Mouse (Mus musculus): Measurements from ENCODE around the gene Tcf7l1. TPM values are rescaled to one million over a fixed set of nuclear protein-coding genes. Genes with fewer than 3 reads are reported as not detected.

Tcf7l1 gene
- polyA plus RNA-seq, 1 experiment from 2014 or later: 5.3 TPM

DNA sequence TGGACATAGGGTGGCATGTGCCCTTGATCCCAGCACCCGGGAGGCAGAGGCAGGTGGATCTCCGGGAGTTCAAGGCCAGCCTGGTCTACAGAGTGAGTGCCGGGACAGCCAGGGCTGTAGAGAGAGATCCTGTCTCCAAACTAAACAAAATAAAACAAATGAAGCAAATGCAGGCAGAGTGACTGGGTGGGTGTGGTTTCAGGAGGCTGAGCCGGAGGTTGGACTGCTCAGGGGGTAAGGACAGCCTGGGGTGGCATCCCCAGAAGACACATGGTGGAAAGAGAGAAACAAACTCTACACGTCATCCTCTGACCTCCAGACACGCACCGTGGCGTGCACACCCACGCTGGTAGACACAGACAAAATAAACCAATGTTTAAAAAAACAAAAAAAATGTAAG is 24.4 kb upstream of the Tcf7l1 start:
- H3K27ac ChIP-seq (ENCODE audit: low read length): no peak overlapping the region
- WGBS (ENCODE audit: insufficient replicate concordance): 62% methylated on average over 9 of the region's 9 CpGs
- no peaks in the 10 kb centered on the region; the same call in 1 of the 2 replicates for H3K4me1 ChIP-seq (ENCODE audit: control insufficient read depth, low read depth, low read length)
- no peak overlapping the region for H3K4me3 ChIP-seq (ENCODE audit: low read depth, low read length)
- ATAC-seq (ENCODE audit: low read depth): no peak
- H3K9ac ChIP-seq (ENCODE audit: low read depth, low read length): no peak overlapping the region
- no peak overlapping the region for H3K4me2 ChIP-seq (ENCODE audit: low read depth, low read length)
- no peaks in the 10 kb centered on the region for H3K9me3 ChIP-seq (replicated peaks; ENCODE audit: control insufficient read depth, low read length)
- no peaks in the 10 kb centered on the region for H3K36me3 ChIP-seq (ENCODE audit: control insufficient read depth, insufficient read depth)
- no peaks in the 10 kb centered on the region for H3K27me3 ChIP-seq (ENCODE audit: control insufficient read depth, insufficient read depth, low read depth, low read length)

DNA sequence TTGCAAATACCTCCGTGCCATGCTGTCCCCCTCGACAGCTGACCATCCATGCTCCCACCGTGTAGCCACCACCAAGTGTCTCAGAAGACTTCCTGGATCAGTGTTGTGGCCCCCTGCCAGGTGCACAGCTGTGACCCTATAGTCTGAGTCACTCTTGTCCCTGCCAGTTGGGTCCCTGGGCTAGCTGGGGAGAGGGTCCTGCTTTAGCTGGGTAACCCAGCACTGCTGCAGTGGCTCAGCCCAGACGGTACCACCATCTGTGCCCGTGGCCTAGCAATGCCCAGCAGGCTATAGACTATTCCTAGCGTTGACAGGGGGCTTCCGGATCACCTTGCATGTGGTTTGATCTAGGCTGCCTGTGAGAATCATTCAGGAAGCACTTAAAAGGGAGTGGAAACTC is 21.2 kb upstream of the Tcf7l1 start:
- Histone ChIP-seq H3K4me2 (ENCODE audit: low read depth, low read length) (no peak overlapping the region), H3K27me3 (ENCODE audit: control insufficient read depth, insufficient read depth, low read depth, low read length) (no peaks in the 10 kb centered on the region), H3K4me1 (ENCODE audit: control insufficient read depth, low read depth, low read length) (no peaks in the 10 kb centered on the region; the same call in 1 of the 2 replicates), H3K9me3 (replicated peaks; ENCODE audit: control insufficient read depth, low read length) (no peaks in the 10 kb centered on the region), H3K27ac (ENCODE audit: low read length) (no peak overlapping the region), H3K36me3 (ENCODE audit: control insufficient read depth, insufficient read depth) (no peaks in the 10 kb centered on the region), H3K4me3 (ENCODE audit: low read depth, low read length) (no peak overlapping the region), H3K9ac (ENCODE audit: low read depth, low read length) (no peak overlapping the region)
- 41% methylated on average over 7 of the region's 7 CpGs for WGBS (ENCODE audit: insufficient replicate concordance)
- ATAC-seq (ENCODE audit: low read depth): 0 out of 2 replicates have a peak, but pooled peaks have one; percentile 22

DNA sequence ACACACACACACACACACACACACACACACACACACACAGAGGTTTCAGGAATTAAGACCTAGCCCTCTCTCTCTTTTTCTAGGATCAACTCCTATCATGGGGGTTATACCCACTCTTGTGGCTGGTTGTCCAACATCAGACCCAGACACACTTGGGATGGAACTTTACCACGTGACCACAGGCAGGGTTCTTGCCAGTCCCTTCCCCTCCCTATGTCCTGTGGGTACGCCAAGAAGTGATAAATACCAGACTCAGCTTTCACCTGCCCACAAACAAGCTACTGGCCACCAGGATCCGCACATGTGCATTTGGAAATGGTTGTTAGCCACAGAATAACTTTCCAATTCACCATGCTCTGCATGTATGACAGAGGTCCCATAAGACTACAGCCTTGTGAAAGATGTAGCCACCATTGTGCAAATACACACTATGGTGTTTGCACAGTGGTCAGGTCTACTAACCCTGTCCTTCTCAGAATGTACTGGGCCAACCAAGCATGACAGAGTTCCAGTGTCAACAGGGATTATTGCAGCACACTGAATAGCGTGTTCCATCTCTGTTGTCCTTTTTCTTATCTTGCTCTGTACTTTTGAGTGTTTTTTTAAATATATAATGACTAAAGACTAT is 20.6 kb upstream of the Tcf7l1 start:
- ATAC-seq (ENCODE audit: low read depth): peak; percentile 93
- no peaks in the 10 kb centered on the region for H3K9me3 ChIP-seq (replicated peaks; ENCODE audit: control insufficient read depth, low read length)
- no peak overlapping the region for H3K4me3 ChIP-seq (ENCODE audit: low read depth, low read length)
- H3K4me2 ChIP-seq (ENCODE audit: low read depth, low read length): no peak overlapping the region
- no peaks in the 10 kb centered on the region for H3K36me3 ChIP-seq (ENCODE audit: control insufficient read depth, insufficient read depth)
- no peaks in the 10 kb centered on the region; the same call in 1 of the 2 replicates for H3K4me1 ChIP-seq (ENCODE audit: control insufficient read depth, low read depth, low read length)
- WGBS (ENCODE audit: insufficient replicate concordance): 40% methylated on average over 4 of the region's 4 CpGs
- H3K9ac ChIP-seq (ENCODE audit: low read depth, low read length): no peak overlapping the region
- H3K27ac ChIP-seq (ENCODE audit: low read length): no peak overlapping the region
- H3K27me3 ChIP-seq (ENCODE audit: control insufficient read depth, insufficient read depth, low read depth, low read length): no peaks in the 10 kb centered on the region

DNA sequence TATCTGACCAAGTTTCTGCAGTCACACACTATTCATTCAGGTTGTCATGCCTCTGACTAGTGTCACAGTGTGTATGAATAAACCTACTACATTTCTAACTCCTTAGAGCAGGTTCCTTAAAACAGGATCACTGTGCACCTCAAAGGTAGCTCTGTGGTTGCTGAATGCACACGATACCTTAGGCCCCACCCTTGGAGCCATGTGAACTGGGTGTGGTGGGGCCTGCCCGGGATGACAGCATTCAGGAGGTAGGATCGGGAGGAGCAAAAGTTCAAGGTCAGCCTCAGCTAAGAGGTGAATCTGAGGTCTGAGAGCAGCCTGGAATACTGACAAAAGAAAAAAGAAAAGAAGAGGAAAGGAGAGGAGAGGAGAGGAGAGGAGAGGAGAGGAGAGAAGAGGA is 19.3 kb upstream of the Tcf7l1 start:
- Histone ChIP-seq H3K9ac (ENCODE audit: low read depth, low read length) (no peak overlapping the region), H3K27ac (ENCODE audit: low read length) (no peak overlapping the region), H3K4me1 (ENCODE audit: control insufficient read depth, low read depth, low read length) (no peaks in the 10 kb centered on the region; the same call in 1 of the 2 replicates), H3K4me2 (ENCODE audit: low read depth, low read length) (no peak overlapping the region), H3K4me3 (ENCODE audit: low read depth, low read length) (no peak overlapping the region), H3K36me3 (ENCODE audit: control insufficient read depth, insufficient read depth) (no peaks in the 10 kb centered on the region), H3K27me3 (ENCODE audit: control insufficient read depth, insufficient read depth, low read depth, low read length) (no peaks in the 10 kb centered on the region), H3K9me3 (replicated peaks; ENCODE audit: control insufficient read depth, low read length) (no peaks in the 10 kb centered on the region)
- no peak for ATAC-seq (ENCODE audit: low read depth)
- WGBS (ENCODE audit: insufficient replicate concordance): 42% methylated on average over 3 of the region's 3 CpGs

DNA sequence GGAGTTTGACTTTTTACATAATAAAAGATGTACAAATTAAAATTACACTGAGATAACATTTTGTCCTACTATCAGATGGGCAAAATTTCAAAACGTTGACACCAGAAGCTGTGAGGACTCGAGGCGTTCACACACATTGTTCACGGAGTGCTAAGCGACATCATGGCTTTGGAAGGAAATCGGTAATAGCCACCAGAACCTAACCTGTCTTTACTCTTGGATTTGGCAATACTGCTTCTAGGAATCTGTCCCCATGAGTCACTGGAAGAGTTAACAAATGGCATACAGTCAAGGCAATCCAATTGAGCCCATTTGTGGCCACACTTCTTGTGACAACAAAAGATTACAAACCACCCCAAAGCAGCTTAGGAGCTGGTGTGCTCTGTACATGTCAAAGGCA is 14.6 kb upstream of the Tcf7l1 start:
- Histone ChIP-seq H3K27ac (ENCODE audit: low read length) (no peak overlapping the region), H3K36me3 (ENCODE audit: control insufficient read depth, insufficient read depth) (no peaks in the 10 kb centered on the region), H3K9ac (ENCODE audit: low read depth, low read length) (no peak overlapping the region), H3K4me1 (ENCODE audit: control insufficient read depth, low read depth, low read length) (no peaks in the 10 kb centered on the region), H3K4me3 (ENCODE audit: low read depth, low read length) (no peak overlapping the region), H3K9me3 (replicated peaks; ENCODE audit: control insufficient read depth, low read length) (no peaks in the 10 kb centered on the region), H3K27me3 (ENCODE audit: control insufficient read depth, insufficient read depth, low read depth, low read length) (no peaks in the 10 kb centered on the region), H3K4me2 (ENCODE audit: low read depth, low read length) (no peak overlapping the region)
- ATAC-seq (ENCODE audit: low read depth): no peak
- WGBS (ENCODE audit: insufficient replicate concordance): 70% methylated on average over 6 of the region's 6 CpGs

DNA sequence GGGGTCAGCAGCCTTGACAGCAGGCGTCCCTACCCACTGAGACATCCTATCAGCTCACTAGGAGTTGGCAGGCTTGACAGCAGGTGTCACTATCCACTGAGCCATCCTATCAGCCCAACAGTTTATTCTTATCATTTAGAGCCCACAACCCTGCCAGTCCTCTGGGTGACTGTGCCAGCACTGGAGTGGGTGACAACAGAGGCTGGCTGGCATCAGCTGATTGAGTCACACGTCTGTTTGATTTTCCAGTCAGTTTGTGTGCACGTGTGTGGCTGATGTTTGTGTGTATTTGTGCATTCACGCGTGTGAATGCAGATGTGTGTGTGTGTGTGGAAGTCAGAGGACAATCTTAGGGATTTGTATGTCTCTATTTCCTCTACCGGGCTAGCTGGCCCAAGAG is 13.1 kb upstream of the Tcf7l1 start:
- Histone ChIP-seq H3K27me3 (ENCODE audit: control insufficient read depth, insufficient read depth, low read depth, low read length) (no peaks in the 10 kb centered on the region), H3K9me3 (replicated peaks; ENCODE audit: control insufficient read depth, low read length) (no peaks in the 10 kb centered on the region), H3K9ac (ENCODE audit: low read depth, low read length) (no peak overlapping the region), H3K27ac (ENCODE audit: low read length) (no peak overlapping the region), H3K4me3 (ENCODE audit: low read depth, low read length) (no peak overlapping the region), H3K36me3 (ENCODE audit: control insufficient read depth, insufficient read depth) (no peaks in the 10 kb centered on the region), H3K4me1 (ENCODE audit: control insufficient read depth, low read depth, low read length) (no peaks in the 10 kb centered on the region), H3K4me2 (ENCODE audit: low read depth, low read length) (no peak overlapping the region)
- WGBS (ENCODE audit: insufficient replicate concordance): 60% methylated on average over 6 of the region's 6 CpGs
- ATAC-seq (ENCODE audit: low read depth): no peak

DNA sequence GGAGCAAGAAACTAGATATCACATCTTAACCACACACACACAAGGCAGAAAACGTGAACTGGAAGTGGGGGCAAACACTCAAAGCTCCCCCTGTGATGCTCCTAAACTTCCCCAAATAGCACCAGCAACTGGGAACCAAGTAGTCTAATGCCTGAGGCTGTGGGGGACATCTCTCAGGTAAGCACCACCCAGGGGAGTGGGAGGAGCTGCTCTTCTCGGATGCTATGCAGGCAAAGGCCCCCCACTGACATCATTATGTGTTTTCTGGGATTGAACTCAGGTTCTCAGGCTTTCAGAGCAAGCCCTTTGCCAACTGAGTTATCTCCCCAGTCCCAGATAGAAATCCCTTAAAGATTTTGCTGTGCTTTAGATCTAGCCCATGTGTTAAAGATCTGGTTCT is 11.6 kb upstream of the Tcf7l1 start:
- Histone ChIP-seq H3K4me3 (ENCODE audit: low read depth, low read length) (no peak overlapping the region), H3K4me1 (ENCODE audit: control insufficient read depth, low read depth, low read length) (no peaks in the 10 kb centered on the region), H3K27ac (ENCODE audit: low read length) (no peak overlapping the region), H3K27me3 (ENCODE audit: control insufficient read depth, insufficient read depth, low read depth, low read length) (no peaks in the 10 kb centered on the region), H3K4me2 (ENCODE audit: low read depth, low read length) (no peak overlapping the region), H3K36me3 (ENCODE audit: control insufficient read depth, insufficient read depth) (no peaks in the 10 kb centered on the region), H3K9ac (ENCODE audit: low read depth, low read length) (no peak overlapping the region), H3K9me3 (replicated peaks; ENCODE audit: control insufficient read depth, low read length) (no peaks in the 10 kb centered on the region)
- 15% methylated on average over 2 of the region's 2 CpGs for WGBS (ENCODE audit: insufficient replicate concordance)
- no peak for ATAC-seq (ENCODE audit: low read depth)

DNA sequence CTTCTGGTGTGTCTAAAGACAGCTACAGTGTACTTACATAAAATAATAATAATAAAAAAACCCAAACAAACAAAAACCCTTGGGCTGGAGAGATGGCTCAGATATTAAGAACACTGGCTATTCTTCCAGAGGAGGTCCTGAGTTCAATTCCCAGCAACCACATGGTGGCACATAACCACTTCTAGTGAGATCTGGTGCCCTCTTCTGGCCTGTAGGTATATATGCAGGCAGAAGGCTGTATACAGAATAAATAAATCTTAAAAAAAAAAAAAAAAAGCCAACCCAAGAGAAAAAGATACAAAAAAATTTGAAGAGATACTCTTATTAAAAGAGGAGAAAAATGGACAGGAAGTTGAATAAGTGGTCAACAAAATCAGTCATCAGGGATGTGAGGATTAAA is 8.7 kb upstream of the Tcf7l1 start:
- H3K9ac ChIP-seq (ENCODE audit: low read depth, low read length): no peak overlapping the region
- no peaks in the 10 kb centered on the region for H3K4me1 ChIP-seq (ENCODE audit: control insufficient read depth, low read depth, low read length)
- no peak overlapping the region for H3K27ac ChIP-seq (ENCODE audit: low read length)
- H3K36me3 ChIP-seq (ENCODE audit: control insufficient read depth, insufficient read depth): no peaks in the 10 kb centered on the region
- ATAC-seq (ENCODE audit: low read depth): no peak
- H3K4me3 ChIP-seq (ENCODE audit: low read depth, low read length): no peak overlapping the region
- H3K27me3 ChIP-seq (ENCODE audit: control insufficient read depth, insufficient read depth, low read depth, low read length): no peaks in the 10 kb centered on the region
- no peak overlapping the region for H3K4me2 ChIP-seq (ENCODE audit: low read depth, low read length)
- H3K9me3 ChIP-seq (replicated peaks; ENCODE audit: control insufficient read depth, low read length): no peaks in the 10 kb centered on the region

DNA sequence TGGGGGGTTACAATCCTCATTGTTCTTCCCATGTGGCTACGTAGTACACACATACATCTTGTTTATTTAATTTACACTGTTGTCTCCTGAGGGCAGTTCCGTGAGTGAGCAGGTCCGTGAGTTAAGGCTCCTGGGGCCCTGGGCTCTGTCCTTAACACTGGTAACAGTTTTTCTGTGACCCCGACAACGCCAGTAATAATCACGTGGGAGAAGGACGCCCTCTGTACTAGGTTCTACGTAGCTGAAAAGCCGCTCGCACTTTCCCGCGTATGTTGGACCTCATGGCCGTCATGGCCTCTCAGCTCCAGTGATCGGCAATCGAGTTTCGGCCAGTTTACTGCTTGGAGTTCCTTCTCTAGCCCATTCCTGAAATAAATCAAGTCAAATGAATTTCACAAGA is 6.4 kb upstream of the Tcf7l1 start:
- Histone ChIP-seq H3K9me3 (replicated peaks; ENCODE audit: control insufficient read depth, low read length) (no peaks in the 10 kb centered on the region), H3K9ac (ENCODE audit: low read depth, low read length) (no peak overlapping the region), H3K27ac (ENCODE audit: low read length) (no peak overlapping the region), H3K4me1 (ENCODE audit: control insufficient read depth, low read depth, low read length) (no peaks in the 10 kb centered on the region), H3K36me3 (ENCODE audit: control insufficient read depth, insufficient read depth) (no peaks in the 10 kb centered on the region), H3K4me2 (ENCODE audit: low read depth, low read length) (no peak overlapping the region), H3K27me3 (ENCODE audit: control insufficient read depth, insufficient read depth, low read depth, low read length) (peaks cover 2% of the 10 kb centered on the region), H3K4me3 (ENCODE audit: low read depth, low read length) (no peak overlapping the region)
- ATAC-seq (ENCODE audit: low read depth): no peak
- 62% methylated on average over 16 of the region's 16 CpGs for WGBS (ENCODE audit: insufficient replicate concordance)
